Mouse (Mus musculus) heart, adult 18-20 months (tissue): ENCODE measurements around the gene Tac4. TPM values are rescaled to one million over a fixed set of nuclear protein-coding genes. Genes with fewer than 3 reads are reported as not detected.

ENCODE experiments used
- DNase-seq, 2 experiments: peaks; one replicate each; pipeline ENCODE4 v3.0.0; 2021 to 2022; ENCODE audit warnings: mixed read lengths in 1 of 2
- long read RNA-seq, 2 experiments: library from polyadenylated mRNA; stranded (forward); transcript quantifications; one replicate each; pipeline ENCODE4 v2.0.0; 2021
- total RNA-seq, 2 experiments: library from RNA; stranded (reverse); gene quantifications; 2 replicates each; pipeline ENCODE4 v1.2.3; 2021

Gene Tac4
- not detected for total RNA-seq
- long read RNA-seq, experiment 1: 0 reads
- long read RNA-seq, experiment 2: 0 reads

DNA sequence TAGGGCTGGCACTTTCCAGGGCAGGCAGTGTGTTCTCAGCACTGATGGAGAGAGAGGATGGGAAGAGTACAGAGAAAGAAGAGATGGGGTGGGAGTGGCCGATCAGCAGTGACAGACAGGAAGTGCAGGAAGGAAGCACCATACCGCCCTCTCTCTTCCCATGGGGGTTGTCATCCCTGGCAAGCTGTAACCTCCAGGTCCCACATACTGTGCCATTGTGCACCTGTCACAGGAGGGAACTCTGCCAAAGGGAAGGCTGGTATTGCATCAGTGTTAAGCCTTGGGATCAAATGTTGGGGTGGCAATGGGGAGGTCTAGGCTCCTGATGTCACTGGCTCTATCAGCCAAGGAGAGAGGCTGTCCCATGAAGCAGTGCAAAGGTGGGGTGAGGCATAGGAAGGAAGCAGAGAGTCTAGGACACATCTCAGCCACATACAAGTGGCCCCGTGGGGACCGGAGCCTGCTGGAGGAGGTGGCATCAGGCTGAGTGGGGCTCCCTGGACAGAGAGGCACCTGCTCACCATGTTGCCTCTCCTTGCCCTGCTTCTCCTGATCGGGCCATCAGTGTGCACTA lies at the start of gene Tac4:
Tac4 (plus strand) TSS at position 352 of the 574 bp plus-strand sequence.
- DNase-seq: peak in 1 of 2 experiments; percentile 22

DNA sequence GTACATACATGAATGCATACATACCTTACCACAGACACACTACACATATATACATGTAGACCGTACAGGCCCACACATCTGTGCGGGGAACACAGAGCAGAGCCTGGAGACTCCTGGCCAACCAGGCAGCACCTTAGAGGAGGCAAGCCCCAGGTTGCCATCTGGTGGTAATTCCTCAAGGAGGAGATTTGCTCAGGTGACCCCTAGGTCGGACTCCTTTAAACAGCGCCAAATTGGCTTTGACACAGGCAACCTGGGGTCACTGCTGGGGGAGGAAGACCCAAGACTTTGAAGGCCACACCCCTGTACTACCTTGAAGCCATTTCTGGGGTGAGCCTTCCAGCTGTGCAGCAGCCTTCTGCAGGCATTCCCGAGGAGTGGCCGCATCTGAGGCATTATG lies 47.7 kb upstream of the Tac4 start:
- DNase-seq: no peak

GRCm38 (mm10) chr11:95214305-95214704 lies 47.0 kb upstream of the Tac4 start:
- DNase-seq: no peak

DNA sequence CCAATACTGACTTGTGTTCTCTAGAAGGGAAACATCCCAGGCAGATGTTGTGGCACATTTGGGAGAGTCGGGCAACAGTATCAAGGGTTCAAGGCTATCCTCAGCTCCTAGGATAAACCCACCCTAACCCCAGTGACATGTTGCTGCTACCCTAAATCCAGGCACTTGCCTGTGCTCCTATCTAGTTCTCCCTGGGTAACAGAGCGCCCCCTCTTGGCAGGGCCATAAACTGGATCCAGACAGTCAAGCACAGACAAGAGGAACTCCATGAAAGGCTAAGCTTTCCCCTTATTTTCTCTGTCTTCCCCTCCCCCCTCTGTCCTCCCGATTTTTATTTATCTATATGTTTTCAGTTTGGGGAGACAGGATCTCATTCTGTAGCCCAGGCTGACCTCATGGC lies 45.1 kb upstream of the Tac4 start:
- DNase-seq: no peak

DNA sequence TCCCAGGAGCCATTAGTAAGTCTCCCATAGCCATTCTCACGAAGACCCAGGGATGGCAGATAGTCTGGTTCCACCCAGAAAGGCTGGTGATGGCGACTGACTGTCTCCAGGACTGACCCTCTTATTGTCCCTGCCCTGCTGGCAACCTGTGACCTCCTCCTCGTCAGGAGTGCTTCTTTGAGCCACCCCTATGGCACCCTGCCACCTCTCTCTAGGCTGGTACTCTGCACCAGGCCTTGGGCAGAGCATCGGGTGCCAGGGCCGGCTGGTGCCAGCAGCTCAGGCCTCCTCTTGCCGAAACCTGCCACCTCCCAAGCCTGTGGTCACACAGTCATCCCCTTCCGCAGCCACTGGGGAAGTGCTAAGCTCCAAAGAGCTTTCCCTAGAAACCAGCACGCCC lies 42.2 kb upstream of the Tac4 start:
- DNase-seq: no peak

DNA sequence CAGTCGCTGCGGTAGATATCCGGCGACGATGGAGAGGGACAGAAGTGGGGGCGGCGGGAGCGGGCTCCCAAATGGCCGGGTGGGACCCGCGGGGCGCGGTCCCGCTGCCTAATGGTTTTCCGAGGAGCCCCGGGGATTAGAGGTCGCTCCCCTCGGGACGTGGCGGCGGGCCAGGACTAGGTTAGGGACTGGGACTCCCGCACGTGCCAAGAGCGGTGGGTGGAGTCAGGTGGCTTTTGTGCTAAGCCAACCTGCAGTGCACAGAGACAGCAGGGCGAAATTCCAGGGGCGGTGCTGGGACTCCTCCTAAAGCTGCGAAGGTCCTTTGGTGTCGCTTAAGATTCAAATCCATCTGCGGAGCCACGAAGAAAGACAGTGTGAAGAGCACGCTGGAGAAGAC lies 37.9 kb upstream of the Tac4 start:
- peak; percentile 21 to 40 for DNase-seq

GRCm38 (mm10) chr11:95224124-95224893 lies 37.0 kb upstream of the Tac4 start:
- peak in 1 of 2 experiments; percentile 9 for DNase-seq

GRCm38 (mm10) chr11:95225448-95225847 lies 35.9 kb upstream of the Tac4 start:
- DNase-seq: no peak

DNA sequence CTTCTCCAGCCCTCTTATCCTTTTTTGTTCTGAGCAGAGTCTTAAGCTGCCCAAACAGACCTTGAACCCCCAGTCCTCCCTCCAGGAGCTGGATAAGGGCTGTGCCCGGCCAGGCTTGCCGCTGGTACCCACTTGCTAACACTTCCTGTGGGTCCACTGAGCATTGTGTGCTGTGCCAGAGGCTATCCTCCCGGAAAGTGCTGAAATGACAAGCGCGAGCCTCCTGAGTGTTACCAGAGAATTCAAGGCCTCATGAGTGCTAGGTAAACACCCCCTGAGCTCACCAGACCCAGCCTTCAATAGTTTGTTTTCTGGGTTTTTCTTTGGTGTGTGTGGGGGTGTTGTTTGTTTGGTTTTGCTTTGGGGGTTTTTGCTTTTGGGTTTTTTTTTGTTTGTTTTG lies 33.9 kb upstream of the Tac4 start:
- no peak for DNase-seq

DNA sequence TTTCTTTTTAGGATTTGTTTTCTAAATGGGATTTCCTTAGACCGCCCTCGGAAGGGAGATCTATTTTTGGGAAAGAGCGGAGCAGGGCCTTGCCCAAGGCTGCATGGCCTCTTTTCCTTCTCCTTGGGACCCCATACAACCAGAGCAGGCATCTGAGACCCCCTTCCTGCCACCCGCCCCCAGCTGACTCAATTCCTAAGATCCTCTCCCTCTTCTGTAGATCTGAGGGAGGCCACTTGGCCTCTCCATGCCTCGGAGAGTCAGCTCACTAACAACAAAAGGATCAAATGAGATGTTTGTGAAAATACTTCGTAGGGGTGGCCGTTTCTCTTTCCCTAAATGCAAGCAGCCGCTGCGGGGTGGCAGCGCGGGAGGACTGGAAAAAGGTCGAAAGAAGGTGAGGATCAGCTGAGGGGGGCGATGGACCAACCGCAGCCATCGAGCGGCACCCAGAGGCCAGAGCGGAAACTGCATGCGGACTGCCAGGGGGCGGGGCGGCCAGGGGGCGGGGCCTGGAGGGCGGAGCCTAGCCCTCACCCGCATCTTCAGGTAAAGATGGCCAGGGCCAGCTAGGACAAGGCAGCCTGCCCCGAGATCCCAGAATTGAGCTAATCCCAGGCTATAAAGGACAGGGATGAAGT lies 29.5 kb upstream of the Tac4 start:
- peak; percentile 50 to 81 for DNase-seq

GRCm38 (mm10) chr11:95232329-95232696 lies 29.0 kb upstream of the Tac4 start:
- no peak for DNase-seq

DNA sequence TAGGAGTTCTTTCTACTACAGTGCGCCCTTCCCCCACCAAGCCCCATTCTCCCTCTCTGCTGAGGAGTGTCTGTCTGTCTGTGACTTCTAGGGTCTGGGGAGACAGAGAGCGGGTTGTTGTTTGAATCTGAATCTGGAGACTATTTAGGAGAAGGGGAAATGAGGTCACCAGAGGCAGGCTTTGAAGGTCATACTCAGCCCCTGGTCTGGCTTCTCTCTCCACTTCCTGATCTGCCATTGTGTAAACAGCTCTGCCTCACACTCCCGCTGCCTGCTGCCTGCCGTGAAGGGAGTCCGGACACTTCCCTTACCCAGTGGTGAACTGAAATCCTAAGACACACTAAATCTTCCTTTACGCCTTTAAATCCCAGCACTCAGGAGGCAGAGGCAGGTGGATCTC lies 22.9 kb upstream of the Tac4 start:
- DNase-seq: no peak

DNA sequence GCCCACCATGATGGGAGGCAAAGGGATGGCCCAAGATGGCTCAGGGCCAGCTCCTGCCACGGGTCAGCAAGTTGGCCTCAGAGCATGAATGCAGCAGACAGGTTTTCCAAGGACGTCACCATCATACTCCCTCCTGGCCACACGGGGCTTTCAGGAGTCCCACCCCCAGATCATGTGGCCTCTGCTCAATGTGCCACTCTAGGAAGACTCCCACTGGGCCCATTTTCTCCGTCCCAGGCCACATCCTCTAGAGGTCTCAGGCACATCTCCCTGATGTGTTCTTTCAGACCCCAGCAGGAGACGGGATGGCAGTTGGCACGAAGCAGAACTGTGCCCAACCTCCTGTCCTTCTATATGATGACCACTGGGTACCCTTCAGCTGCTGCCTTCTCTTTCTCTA lies 18.7 kb upstream of the Tac4 start:
- DNase-seq: no peak

DNA sequence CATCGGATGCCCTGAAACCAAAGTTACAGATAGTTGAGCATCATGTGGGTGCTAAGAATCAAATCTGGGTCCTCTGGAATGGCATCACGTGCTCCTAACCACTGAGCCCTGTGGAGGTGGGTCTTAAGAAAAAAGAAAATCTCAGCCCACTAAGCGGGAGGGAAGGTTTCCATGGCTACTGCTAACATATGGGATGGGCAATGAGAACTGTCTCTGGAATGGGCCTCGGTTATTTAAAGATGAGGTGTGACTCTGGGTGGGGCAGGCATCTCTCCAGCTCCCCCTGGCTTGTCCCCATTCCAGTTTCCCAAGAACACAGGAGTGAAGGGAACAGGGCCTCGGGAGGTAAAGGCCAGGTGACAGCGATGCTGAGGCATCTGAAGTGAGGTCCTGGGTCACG lies 15.9 kb upstream of the Tac4 start:
- DNase-seq: no peak

- DNase-seq: no peak
Observed at GRCm38 (mm10) chr11:95247065-95247464, 14.3 kb upstream of the Tac4 start.

DNA sequence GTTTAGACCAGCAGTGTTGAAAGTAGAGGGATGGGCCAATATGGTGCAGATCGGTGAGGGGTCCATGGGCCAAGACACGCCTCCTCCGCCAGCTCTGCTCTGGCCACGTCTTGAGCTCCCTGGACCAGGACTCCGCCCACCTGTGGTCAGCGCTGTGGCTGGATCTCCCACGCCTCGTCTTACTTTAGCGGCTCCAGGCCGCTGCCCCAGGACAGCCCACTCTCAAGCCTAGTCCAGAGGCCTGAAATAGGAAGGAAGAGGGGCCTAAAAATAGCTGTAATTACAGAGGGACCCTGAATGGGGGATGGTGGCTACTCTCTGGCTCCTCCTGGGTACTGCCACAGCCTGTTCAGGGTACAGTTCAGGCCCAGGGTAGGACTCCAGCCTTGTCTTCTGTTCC lies 11.2 kb upstream of the Tac4 start:
- no peak for DNase-seq

DNA sequence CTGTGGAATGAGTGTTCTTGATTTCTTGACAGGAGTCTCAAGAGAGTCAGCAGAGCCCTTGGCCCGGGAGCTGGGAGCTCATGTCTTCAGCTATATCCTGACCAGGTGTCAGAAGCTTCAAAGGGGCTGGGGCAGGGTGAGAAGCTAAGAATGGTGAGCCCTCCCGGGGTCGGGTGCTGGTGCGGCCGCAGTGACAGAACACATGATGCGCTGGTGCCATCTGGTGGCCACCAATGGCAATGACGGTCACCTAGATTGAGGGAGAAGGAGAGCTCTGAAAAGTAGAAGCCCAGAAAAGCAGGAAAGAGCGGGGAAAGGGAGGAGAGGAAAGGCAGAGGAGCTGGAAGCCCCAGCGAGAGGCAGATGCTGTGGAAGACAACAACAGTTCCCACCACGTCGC lies 10.0 kb upstream of the Tac4 start:
- DNase-seq: peak; percentile 65 to 89

- DNase-seq: no peak
Observed at GRCm38 (mm10) chr11:95252104-95252503, 9.2 kb upstream of the Tac4 start.

DNA sequence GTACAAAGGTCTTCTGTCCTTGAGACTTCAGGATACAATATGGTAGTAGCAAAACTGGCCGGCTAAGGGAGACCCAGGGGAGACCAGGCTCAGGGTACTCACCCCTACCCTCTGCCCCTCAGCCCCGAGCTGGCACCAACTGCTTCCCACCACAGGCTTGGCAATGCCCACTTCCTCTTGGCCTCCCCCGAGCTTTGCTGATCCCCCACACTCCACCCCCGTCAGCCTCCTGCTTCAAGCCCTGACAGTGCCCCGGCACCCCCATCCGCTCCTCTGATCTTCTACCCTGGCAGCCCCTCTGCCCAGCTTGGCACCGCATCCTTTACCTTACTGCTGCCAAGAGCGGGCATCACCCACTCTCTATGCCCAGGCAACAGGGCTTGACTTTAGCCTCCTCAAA lies 7.2 kb upstream of the Tac4 start:
- DNase-seq: no peak

DNA sequence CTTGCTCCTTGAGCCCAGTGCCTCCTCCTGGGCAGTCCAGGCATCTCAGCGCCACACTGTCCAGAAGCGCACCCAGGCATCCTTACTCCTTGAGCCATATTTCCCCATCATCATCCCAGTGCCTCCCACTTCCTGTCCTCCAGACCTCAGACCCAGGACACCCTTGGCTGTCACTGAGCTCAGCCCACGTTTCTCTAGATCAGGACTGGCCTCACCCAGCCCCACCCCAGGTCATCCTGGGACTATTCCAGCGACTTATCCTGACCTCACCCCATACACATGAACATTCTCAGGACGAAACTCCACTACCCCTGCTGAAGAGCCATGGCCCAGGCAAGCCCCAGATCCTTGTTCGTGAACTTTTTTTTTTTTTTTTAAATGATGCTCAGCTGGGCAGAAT lies 5.6 kb upstream of the Tac4 start:
- DNase-seq: no peak

GRCm38 (mm10) chr11:95257930-95258329 lies 3.4 kb upstream of the Tac4 start:
- DNase-seq: peak in 1 of 2 experiments; percentile 29

DNA sequence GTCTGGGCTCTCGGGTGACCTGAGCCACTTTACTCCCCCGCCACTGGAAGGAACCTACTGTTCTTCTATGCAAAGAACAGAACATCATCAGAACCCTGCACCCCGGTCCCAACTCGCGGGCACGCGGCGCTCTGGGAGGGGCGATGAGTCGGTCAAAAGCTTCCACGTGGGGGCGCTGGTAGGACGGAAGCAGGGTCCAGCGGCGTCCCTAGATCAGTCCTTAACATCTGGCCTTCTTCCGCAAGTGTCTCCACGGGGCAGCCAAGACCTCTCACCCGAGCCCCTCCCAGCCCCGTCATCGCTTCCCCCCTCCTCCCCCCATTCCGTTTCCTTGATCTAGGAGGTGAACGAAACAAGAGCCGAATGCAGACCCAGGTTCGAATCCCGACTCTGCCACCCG lies 2.8 kb upstream of the Tac4 start:
- peak; percentile 90 to 92 for DNase-seq

GRCm38 (mm10) chr11:95259088-95259849 lies 2.1 kb upstream of the Tac4 start:
- DNase-seq: peak; percentile 95 to 96
